Mouse (Mus musculus) heart, embryonic 14.5 days (tissue): Measurements from ENCODE around the gene Tox3. TPM values are rescaled to one million over a fixed set of nuclear protein-coding genes. Genes with fewer than 3 reads are reported as not detected.

Experiments
- ATAC-seq: fragments of 200-750 bp; cut with Nextera tagmentation; 2 replicates; pipeline ENCODE4 v1.8.0; 2017; ENCODE audit warnings: low read depth, moderate TSS enrichment; ENCODE audit not compliant: insufficient number of reproducible peaks, insufficient read depth, low FRiP score
- H3K27ac ChIP-seq, 2 experiments: fragments of 200-500 bp in 1 of 2; fragments of 300-500 bp in 1 of 2; sonication (generic) in 1 of 2; replicated peaks in 1 of 2; 2 replicates each; pipeline ENCODE4 v1.5.1; 2012 to 2014; ENCODE audit warnings: low read depth in 2 of 2, low read length in 2 of 2, control low read depth in 1 of 2, mild to moderate bottlenecking in 1 of 2, mixed read lengths in 1 of 2; ENCODE audit not compliant: control insufficient read depth in 1 of 2, insufficient read depth in 1 of 2
- H3K27me3 ChIP-seq: fragments of 300-500 bp; sonication (generic); 2 replicates; pipeline ENCODE4 v1.6.1; 2014; ENCODE audit warnings: mild to moderate bottlenecking, low read length, control low read depth; ENCODE audit not compliant: control insufficient read depth, insufficient read depth
- H3K36me3 ChIP-seq: fragments of 300-500 bp; sonication (generic); 2 replicates; pipeline ENCODE4 v1.6.1; 2014; ENCODE audit warnings: mild to moderate bottlenecking, control low read depth, low read length, mixed read lengths; ENCODE audit not compliant: control insufficient read depth, insufficient read depth
- H3K4me1 ChIP-seq, 2 experiments: fragments of 200-500 bp in 1 of 2; fragments of 300-500 bp in 1 of 2; sonication (generic) in 1 of 2; 2 replicates each; pipeline ENCODE4 v1.6.1; 2012 to 2014; ENCODE audit warnings: low read length in 2 of 2, control low read depth in 1 of 2, mixed read lengths in 1 of 2; ENCODE audit not compliant: control insufficient read depth in 2 of 2, insufficient read depth in 2 of 2
- H3K4me2 ChIP-seq: fragments of 300-500 bp; sonication (generic); 2 replicates; pipeline ENCODE4 v1.6.1; 2014; ENCODE audit warnings: mild to moderate bottlenecking, low read length
- H3K4me3 ChIP-seq, 2 experiments: fragments of 200-500 bp in 1 of 2; fragments of 300-500 bp in 1 of 2; sonication (generic) in 1 of 2; 2 replicates each; pipeline ENCODE4 v1.5.1; 2012 to 2014; ENCODE audit warnings: low read length in 2 of 2, mild to moderate bottlenecking in 2 of 2, control low read depth in 1 of 2, low read depth in 1 of 2, moderate library complexity in 1 of 2; ENCODE audit not compliant: control insufficient read depth in 1 of 2, insufficient read depth in 1 of 2
- H3K9ac ChIP-seq: fragments of 300-500 bp; sonication (generic); 2 replicates; pipeline ENCODE4 v1.6.1; 2014; ENCODE audit warnings: mild to moderate bottlenecking, low read length
- H3K9me3 ChIP-seq: fragments of 300-500 bp; sonication (generic); 2 replicates; pipeline ENCODE4 v1.6.1; 2016; ENCODE audit warnings: low read length, control low read depth; ENCODE audit not compliant: control insufficient read depth
- WGBS: fragments of 180-500 bp; shearing (Covaris S2); extraction: QIAGEN DNeasy Blood & Tissue Kit; methylation state at CpG from one replicate; pipeline ENCODE4 v1.1.7; 2014; 5-methylcytosine and 5-hydroxymethylcytosine counted together
- polyA plus RNA-seq: library from polyadenylated mRNA; unstranded; fragments of >200 nt; fragmentation: Nextera tagmentation; extraction: Ambion mirVana; gene quantifications from 2 replicates; pipeline ENCODE4 v1.2.1, GENCODE M21; 2014

Gene Tox3
- polyA plus RNA-seq, 1 experiment from 2014 or later: 29.0 TPM

- Histone ChIP-seq H3K9me3 (no peaks in the 10 kb centered on the region), H3K27me3 (no peaks in the 10 kb centered on the region), H3K4me3 (no peak overlapping the region), H3K27ac (no peak overlapping the region), H3K36me3 (peaks cover 9% of the 10 kb centered on the region; the same call in 1 of the 2 replicates), H3K9ac (no peak overlapping the region), H3K4me1 (peaks cover 8 to 9% of the 10 kb centered on the region in 2 experiments), H3K4me2 (no peak overlapping the region)
- 71% methylated on average over 3 of the region's 3 CpGs for WGBS
- ATAC-seq: no peak
Measured at GRCm38 (mm10) chr8:90294061-90294460, 54.1 kb downstream of the Tox3 start.

DNA sequence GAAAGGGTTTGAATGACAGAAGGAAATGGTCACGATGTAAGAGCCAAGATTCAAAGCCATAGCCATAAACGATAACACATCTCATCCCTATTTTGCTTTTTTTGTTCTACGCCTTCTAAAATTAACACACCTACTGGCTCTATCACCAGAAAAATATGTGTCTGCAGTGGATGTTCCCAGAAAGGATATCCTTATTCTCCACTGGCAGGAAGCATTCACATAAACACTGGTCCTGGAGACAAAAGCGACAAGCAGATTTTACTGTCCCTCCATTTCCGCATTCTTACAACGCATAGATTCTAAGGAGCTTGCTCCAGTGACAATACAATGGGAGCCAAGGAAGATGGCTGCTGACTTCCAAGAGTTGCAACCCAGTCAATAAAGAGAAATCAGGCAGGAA is 57.3 kb downstream of the Tox3 start:
- ATAC-seq: no peak
- Histone ChIP-seq H3K4me1 (peaks cover 8 to 15% of the 10 kb centered on the region in 2 experiments), H3K9me3 (no peaks in the 10 kb centered on the region), H3K9ac (no peak overlapping the region), H3K4me2 (no peak overlapping the region), H3K27me3 (no peaks in the 10 kb centered on the region), H3K27ac (no peak overlapping the region), H3K36me3 (peaks cover 5% of the 10 kb centered on the region; the same call in 1 of the 2 replicates), H3K4me3 (no peak overlapping the region)
- WGBS: 78% methylated on average over 6 of the region's 6 CpGs

- no peak overlapping the region for H3K4me3 ChIP-seq
- 85% methylated on average over 9 of the region's 9 CpGs for WGBS
Measured at GRCm38 (mm10) chr8:90276722-90277121, 71.4 kb downstream of the Tox3 start.

GRCm38 (mm10) chr8:90273182-90273581 is 75.0 kb downstream of the Tox3 start:
- no peak overlapping the region for H3K9ac ChIP-seq
- H3K4me1 ChIP-seq: no peaks in the 10 kb centered on the region
- no peak for ATAC-seq
- no peaks in the 10 kb centered on the region for H3K9me3 ChIP-seq
- no peak overlapping the region for H3K4me3 ChIP-seq
- H3K27me3 ChIP-seq: no peaks in the 10 kb centered on the region
- no peak overlapping the region for H3K27ac ChIP-seq
- H3K4me2 ChIP-seq: no peak overlapping the region
- H3K36me3 ChIP-seq: peaks cover 7% of the 10 kb centered on the region
- 75% methylated on average over 7 of the region's 7 CpGs for WGBS

More at GRCm38 (mm10) chr8:90276722-90277121, 71.4 kb downstream of the Tox3 start:
- no peaks in the 10 kb centered on the region for H3K27me3 ChIP-seq
- H3K27ac ChIP-seq: no peak overlapping the region
- H3K36me3 ChIP-seq: no peaks in the 10 kb centered on the region
- H3K9ac ChIP-seq: no peak overlapping the region
- no peak for ATAC-seq
- no peaks in the 10 kb centered on the region for H3K9me3 ChIP-seq
- no peak overlapping the region for H3K4me2 ChIP-seq
- H3K4me1 ChIP-seq: no peaks in the 10 kb centered on the region

GRCm38 (mm10) chr8:90271920-90272319 is 76.2 kb downstream of the Tox3 start:
- Histone ChIP-seq H3K36me3 (peaks cover 7% of the 10 kb centered on the region), H3K27me3 (no peaks in the 10 kb centered on the region), H3K4me3 (no peak overlapping the region), H3K4me1 (no peaks in the 10 kb centered on the region), H3K27ac (no peak overlapping the region), H3K9ac (no peak overlapping the region), H3K9me3 (no peaks in the 10 kb centered on the region), H3K4me2 (no peak overlapping the region)
- no peak for ATAC-seq
- WGBS: 91% methylated on average over 10 of the region's 10 CpGs

DNA sequence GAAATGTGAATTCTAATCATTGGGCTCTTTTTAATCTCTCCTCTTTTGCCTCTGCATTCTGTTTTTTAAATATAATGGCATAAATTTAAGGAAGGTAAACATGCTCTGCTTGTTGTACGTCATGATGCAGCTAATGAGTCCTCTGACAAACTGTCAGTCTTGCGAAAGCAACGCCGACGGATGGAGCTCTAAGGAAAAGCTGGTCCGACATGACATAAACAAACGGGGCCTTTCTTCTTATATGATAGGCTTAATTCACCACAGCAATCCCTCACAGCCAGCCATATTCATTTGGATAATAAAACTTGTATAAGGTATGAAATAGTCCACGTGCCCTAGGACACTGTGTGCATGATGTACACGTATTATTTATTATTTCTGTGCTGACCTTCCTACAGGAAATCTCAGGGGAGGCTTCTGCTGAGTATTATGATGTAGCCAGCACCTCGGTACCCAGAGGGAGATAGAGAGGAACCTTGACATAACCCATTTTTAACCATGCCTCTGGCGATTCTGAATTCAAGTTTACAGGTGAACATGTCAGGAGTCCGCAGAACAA is 80.4 kb downstream of the Tox3 start:
- no peak overlapping the region for H3K4me3 ChIP-seq
- no peak overlapping the region for H3K27ac ChIP-seq
- H3K27me3 ChIP-seq: no peaks in the 10 kb centered on the region
- H3K4me1 ChIP-seq: no peaks in the 10 kb centered on the region
- no peaks in the 10 kb centered on the region for H3K9me3 ChIP-seq
- 72% methylated on average over 12 of the region's 12 CpGs for WGBS
- no peak overlapping the region for H3K4me2 ChIP-seq
- H3K36me3 ChIP-seq: peaks cover 7% of the 10 kb centered on the region
- H3K9ac ChIP-seq: no peak overlapping the region
- ATAC-seq: no peak

DNA sequence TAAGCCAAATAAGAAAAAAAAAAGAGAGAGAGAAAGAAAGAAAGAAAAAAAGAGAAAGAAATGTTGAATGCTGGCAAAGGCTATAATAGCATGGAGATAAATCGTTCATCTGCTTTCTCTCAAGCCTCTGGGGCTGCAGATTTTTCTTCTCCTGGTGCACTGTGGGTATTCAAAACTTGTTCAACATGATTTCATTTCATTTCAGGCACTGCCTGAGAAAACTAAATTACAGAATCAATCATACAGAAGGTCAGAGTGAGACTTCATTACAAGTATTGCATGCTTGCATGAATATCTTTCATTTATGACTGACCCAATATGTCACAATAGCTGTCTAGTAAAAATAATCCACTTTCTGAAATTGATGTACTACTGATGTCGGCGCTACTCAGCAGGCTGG is 81.2 kb downstream of the Tox3 start:
- Histone ChIP-seq H3K4me1 (no peaks in the 10 kb centered on the region), H3K36me3 (peaks cover 7% of the 10 kb centered on the region), H3K9ac (no peak overlapping the region), H3K27ac (no peak overlapping the region), H3K4me2 (no peak overlapping the region), H3K4me3 (no peak overlapping the region), H3K27me3 (no peaks in the 10 kb centered on the region), H3K9me3 (no peaks in the 10 kb centered on the region)
- ATAC-seq: no peak
- WGBS: 81% methylated on average over 3 of the region's 3 CpGs

- Histone ChIP-seq H3K9me3 (no peaks in the 10 kb centered on the region), H3K27me3 (no peaks in the 10 kb centered on the region), H3K27ac (no peak overlapping the region), H3K4me1 (no peaks in the 10 kb centered on the region), H3K4me3 (no peak overlapping the region), H3K9ac (no peak overlapping the region), H3K36me3 (peaks cover 7% of the 10 kb centered on the region), H3K4me2 (no peak overlapping the region)
- WGBS: 84% methylated on average over 8 of the region's 8 CpGs
- ATAC-seq: no peak
Measured at GRCm38 (mm10) chr8:90266239-90266638, 81.9 kb downstream of the Tox3 start.
